Mouse (Mus musculus) olfactory bulb, adult 2 months (tissue): ENCODE measurements around the gene Mid2. TPM values are rescaled to one million over a fixed set of nuclear protein-coding genes. Genes with fewer than 3 reads are reported as not detected.

Experiments
- H3K27ac ChIP-seq: fragments of 200-500 bp; 2 replicates; pipeline ENCODE4 v1.5.1; 2012; ENCODE audit warnings: low read depth, low read length; ENCODE audit not compliant: insufficient read depth
- H3K4me1 ChIP-seq: fragments of 200-500 bp; 2 replicates; pipeline ENCODE4 v1.6.1; 2012; ENCODE audit warnings: low read length; ENCODE audit not compliant: control insufficient read depth, insufficient read depth
- H3K4me3 ChIP-seq: fragments of 200-500 bp; 2 replicates; pipeline ENCODE4 v1.5.1; 2012; ENCODE audit warnings: mild to moderate bottlenecking, low read depth, low read length, moderate library complexity; ENCODE audit not compliant: insufficient read depth
- CTCF ChIP-seq: fragments of 200-500 bp; IDR thresholded peaks from 2 replicates; pipeline ENCODE4 v1.5.1; 2012; ENCODE audit warnings: low read depth, mild to moderate bottlenecking, low read length, moderate library complexity; ENCODE audit not compliant: insufficient read depth
- POLR2A ChIP-seq: fragments of 200-500 bp; IDR thresholded peaks from 2 replicates; pipeline ENCODE4 v1.6.1; 2012; ENCODE audit warnings: mild to moderate bottlenecking, low read depth, low read length, moderate library complexity; ENCODE audit not compliant: insufficient read depth
- WGBS: fragments of 180-500 bp; shearing (Covaris S2); methylation state at CpG from one replicate; pipeline ENCODE4 v1.1.7; 2018; 5-methylcytosine and 5-hydroxymethylcytosine counted together
- polyA plus RNA-seq: library from polyadenylated mRNA; stranded (reverse); fragments of >200 nt; gene quantifications from 2 replicates; pipeline ENCODE4 v1.2.4, GENCODE M21; 2012; ENCODE audit warnings: low replicate concordance; ENCODE audit not compliant: missing spikeins, insufficient read depth, insufficient read length

Gene Mid2
- polyA plus RNA-seq, 1 experiment: not detected

DNA sequence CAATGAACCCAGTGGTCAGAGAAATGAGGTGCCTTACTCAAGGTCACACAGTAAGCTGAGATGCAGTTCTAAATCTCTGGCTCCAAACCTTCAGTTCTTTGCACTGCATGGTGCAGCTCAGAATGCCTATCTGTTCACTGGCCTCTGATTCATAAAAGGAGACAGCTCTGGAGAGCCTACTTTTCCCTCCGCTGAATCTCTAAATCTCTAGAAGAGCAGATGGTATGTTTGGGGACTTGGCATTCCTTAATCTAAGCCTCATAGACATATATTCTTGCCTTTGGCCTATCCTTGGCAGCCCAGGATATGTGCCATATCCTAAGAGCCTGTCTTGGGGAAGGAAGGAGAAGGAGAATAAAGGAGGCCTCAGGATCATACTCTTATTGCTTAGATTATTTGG is 38.8 kb downstream of the Mid2 start:
- WGBS: 63% methylated on average over 1 of the region's 1 CpGs
- Histone ChIP-seq H3K4me3 (no peak overlapping the region), H3K27ac (no peak overlapping the region), H3K4me1 (no peaks in the 10 kb centered on the region)
- no peak for TF ChIP-seq CTCF
- no peak for TF ChIP-seq POLR2A

DNA sequence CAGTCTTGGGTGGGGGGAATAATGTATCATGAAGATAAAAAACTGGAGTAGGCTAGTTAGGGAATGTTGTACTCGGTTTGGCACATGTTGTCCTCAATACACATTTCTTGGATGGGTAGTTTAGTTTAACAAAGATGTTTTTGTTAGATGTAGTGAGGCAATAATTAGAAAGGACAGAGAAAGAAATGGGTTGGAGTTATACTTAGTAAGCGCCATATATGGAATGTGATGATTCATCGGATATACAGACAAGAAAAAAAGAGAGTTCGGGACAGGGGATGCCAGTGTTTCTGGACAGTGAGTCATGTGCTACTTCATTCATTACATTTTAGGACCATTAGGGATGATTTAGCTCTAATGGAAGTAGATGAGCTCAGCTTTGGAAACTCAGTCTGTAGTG is 41.7 kb downstream of the Mid2 start:
- no peaks in the 10 kb centered on the region for H3K4me1 ChIP-seq
- no peak overlapping the region for H3K4me3 ChIP-seq
- H3K27ac ChIP-seq: no peak overlapping the region
- TF ChIP-seq POLR2A: no peak
- no peak for TF ChIP-seq CTCF
- WGBS: 47% methylated on average over 4 of the region's 4 CpGs

DNA sequence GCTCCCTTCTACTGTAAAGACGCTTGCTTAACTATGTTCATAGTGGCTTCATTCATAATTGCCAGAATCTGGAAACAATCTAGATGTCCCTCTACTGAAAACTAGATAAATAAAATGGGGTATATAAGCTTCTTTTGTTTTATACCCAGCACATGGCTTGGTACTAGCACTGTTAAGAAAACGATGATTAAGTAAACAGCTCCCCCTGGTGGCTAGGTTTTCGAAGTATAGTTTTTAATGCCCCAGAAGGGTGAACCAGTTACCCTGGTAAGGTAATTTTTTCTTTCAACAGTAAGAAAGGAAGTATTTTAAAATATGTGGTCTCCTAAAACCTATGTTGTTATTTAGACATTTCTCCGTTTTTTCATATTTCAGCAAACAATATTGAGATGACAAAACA is 58.0 kb downstream of the Mid2 start:
- no peak overlapping the region for H3K27ac ChIP-seq
- TF ChIP-seq CTCF: no peak
- no peak for TF ChIP-seq POLR2A
- H3K4me3 ChIP-seq: no peak overlapping the region
- H3K4me1 ChIP-seq: no peaks in the 10 kb centered on the region
- WGBS: 47% methylated on average over 4 of the region's 4 CpGs

DNA sequence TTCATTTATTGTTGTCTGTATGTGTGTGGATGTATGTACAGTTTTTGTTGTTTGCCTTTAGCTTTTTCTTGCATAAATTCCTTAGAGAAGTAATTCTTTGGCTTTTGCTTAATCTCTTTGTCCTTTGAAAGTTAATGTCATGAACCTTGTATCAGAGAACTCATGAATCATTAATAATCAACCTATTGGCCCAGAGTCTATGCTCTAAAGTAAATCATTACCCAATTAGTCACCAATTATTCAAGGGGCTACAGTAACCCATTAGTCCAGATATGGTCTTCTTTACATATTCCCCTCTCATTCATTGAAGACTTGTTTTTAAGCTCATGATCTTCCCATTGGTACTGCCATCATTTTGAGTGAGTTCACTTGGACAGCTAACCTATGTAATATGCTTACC is 74.6 kb downstream of the Mid2 start:
- no peak overlapping the region for H3K4me3 ChIP-seq
- TF ChIP-seq CTCF: no peak
- H3K4me1 ChIP-seq: no peaks in the 10 kb centered on the region
- H3K27ac ChIP-seq: no peak overlapping the region

DNA sequence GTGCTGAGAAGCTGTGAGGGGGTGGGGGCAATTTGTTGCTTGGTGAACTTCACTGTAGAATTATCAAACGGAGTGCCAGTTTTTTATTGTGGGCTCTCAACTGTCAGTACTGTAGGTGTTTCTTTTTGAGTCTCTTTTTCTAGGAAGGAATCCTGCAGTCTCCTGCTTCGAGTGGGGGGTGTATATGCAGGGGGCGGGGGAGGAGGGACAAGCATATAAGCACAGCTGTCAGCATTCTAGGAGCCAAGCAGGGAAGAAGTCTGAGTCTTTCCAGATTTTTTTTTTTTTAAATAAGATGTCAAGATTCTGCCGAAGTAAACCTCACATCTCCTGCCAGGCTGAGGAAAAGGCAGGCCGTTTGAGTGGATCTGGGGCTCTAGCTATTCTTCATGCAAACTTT is 78.8 kb downstream of the Mid2 start:
- 47% methylated on average over 5 of the region's 5 CpGs for WGBS
- no peak overlapping the region for H3K4me3 ChIP-seq

DNA sequence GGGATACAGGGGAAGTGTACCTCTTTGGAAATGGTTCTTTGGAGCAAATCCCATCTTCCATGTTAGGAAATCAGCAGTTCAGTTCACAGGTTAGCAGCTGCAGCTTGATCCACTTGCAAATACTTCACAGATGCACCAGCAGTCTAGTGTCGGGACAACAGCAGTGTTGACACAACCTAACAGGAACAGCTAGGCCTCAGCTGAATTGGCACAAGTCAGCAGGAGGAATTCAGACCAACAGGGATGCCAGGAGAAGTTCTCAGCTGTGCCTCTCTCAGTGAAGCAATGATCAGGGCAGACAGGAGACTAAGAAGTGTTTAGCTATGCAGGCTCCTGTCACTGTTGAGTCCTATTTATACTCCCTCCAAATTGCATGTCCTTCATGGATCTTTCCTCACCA is 105.4 kb downstream of the Mid2 start:
- Histone ChIP-seq H3K27ac (no peak overlapping the region), H3K4me1 (no peaks in the 10 kb centered on the region), H3K4me3 (no peak overlapping the region)
- WGBS: 73% methylated on average over 1 of the region's 1 CpGs
- no peak for TF ChIP-seq CTCF
- no peak for TF ChIP-seq POLR2A

More for the DNA sequence above, 78.8 kb downstream of the Mid2 start:
- Histone ChIP-seq H3K4me1 (no peaks in the 10 kb centered on the region), H3K27ac (no peak overlapping the region)
- TF ChIP-seq POLR2A (no peak), CTCF (no peak)

DNA sequence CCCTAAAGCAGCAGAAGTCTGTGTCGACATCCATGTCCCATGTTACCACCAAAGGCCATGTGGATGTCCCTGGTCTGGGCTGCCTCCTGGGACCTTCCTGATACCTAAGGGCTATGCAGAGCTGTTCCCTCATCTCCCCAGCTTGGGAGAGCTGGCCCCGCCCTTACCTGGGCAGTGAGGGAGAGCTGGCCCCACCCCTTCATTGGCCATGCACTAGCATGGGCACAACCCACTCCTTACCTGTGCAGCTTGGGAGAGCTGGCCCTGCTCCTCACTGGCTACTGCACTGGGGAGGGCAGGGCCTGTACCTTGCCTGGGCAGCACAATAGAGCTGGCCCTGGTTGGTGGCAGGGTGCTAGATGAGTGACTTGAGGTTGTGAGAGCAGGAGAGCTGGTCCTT is 140.9 kb downstream of the Mid2 start:
- H3K27ac ChIP-seq: no peak overlapping the region
- 86% methylated on average over 2 of the region's 2 CpGs for WGBS
- no peaks in the 10 kb centered on the region for H3K4me1 ChIP-seq
- H3K4me3 ChIP-seq: no peak overlapping the region
- TF ChIP-seq POLR2A (no peak), CTCF (no peak)

DNA sequence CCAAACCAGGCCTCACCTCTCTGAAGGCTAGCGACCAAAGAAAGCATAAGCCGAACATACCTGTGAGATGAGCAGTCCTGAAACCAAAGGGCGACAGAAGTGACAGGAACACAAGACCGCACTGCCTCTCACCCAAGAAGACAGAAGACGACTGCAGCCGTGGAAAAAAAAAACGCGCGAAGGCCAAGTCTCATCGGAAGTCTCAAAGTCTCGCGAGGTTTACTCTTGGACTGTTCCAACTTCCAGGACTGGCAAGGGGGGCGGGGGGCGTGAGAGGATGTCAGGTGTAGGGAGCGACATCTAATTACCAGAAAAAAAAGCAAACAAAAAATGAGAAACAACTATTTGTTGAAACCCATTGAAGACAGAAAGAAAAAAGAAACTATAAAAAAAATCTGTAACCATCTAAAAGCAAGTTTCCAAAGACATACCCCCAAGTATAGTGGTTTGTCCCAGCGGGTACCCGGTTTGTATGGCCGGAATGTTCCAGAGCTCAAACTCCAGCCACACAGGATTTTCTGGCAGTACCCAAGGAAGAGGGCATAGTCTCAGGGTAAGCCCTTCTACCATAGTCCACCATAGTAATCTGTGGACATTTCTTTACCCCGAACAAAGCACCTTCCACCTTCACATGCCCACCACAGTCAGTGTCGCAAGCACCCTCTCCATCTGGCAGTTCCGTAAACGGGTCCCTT is 149.1 kb downstream of the Mid2 start, which contains the start of gene Tex13b:
Gene Tex13b (minus strand): TSS at position 122 of the 695 bp plus-strand sequence.
- WGBS: 96% methylated on average over 22 of the region's 22 CpGs
- Histone ChIP-seq H3K27ac (no peak within 1 kb of the TSS), H3K4me1 (no peaks in the 10 kb centered on the region), H3K4me3 (no peak within 1 kb of the TSS)
- no peak for TF ChIP-seq POLR2A
- TF ChIP-seq CTCF: no peak

Other genes with a start within 250 kb of the Mid2 start
- not detected in 2 replicates for gene Prps1, start 208.0 kb upstream of the Mid2 start, polyA plus RNA-seq
- gene Tsc22d3, start 63.9 kb upstream of the Mid2 start, polyA plus RNA-seq: not detected in 2 replicates
- not detected in 2 replicates for gene Tex13b, start 148.8 kb downstream of the Mid2 start, polyA plus RNA-seq
- gene Vsig1, start 243.0 kb downstream of the Mid2 start, polyA plus RNA-seq: not detected in 2 replicates